Mouse (Mus musculus): ENCODE data around the gene Tuba4a. TPM values are rescaled to one million over a fixed set of nuclear protein-coding genes. Genes with fewer than 3 reads are reported as not detected.

Tuba4a gene
- polyA plus RNA-seq, 1 experiment: 97.4 TPM

GRCm38 (mm10) chr1:75222926-75223325 lies 3.3 kb upstream of the Tuba4a start:
- Histone ChIP-seq H3K36me3 (ENCODE audit: control insufficient read depth, insufficient read depth, low read length, poor library complexity, severe bottlenecking) (no peaks in the 10 kb centered on the region), H3K4me3 (ENCODE audit: low read depth, low read length) (no peak overlapping the region), H3K27me3 (ENCODE audit: control insufficient read depth, insufficient read depth, low read length, poor library complexity, severe bottlenecking) (no peaks in the 10 kb centered on the region), H3K9ac (ENCODE audit: low read depth, poor library complexity, severe bottlenecking) (no peak overlapping the region), H3K9me3 (replicated peaks; ENCODE audit: control insufficient read depth, insufficient read depth, low read length, poor library complexity, severe bottlenecking) (no peaks in the 10 kb centered on the region), H3K4me1 (ENCODE audit: control insufficient read depth, insufficient read depth, low read length) (peaks cover 13% of the 10 kb centered on the region), H3K27ac (ENCODE audit: insufficient read depth, low read length) (no peak overlapping the region)
- TF ChIP-seq CTCF (IDR thresholded peaks at IDR 0.05; ENCODE audit: low read depth, low read length) (no peak), EP300 (IDR thresholded peaks at IDR 0.05; ENCODE audit: insufficient read depth, low read depth, low read length) (no peak), POLR2A (IDR thresholded peaks at IDR 0.05; ENCODE audit: insufficient read depth, low read length) (no peak)

- peaks cover 6% of the 10 kb centered on the region for H3K36me3 ChIP-seq (ENCODE audit: control insufficient read depth, insufficient read depth, low read length, poor library complexity, severe bottlenecking)
- H3K27ac ChIP-seq (ENCODE audit: insufficient read depth, low read length): peak overlapping the region; percentile 78
- H3K9ac ChIP-seq (ENCODE audit: low read depth, poor library complexity, severe bottlenecking): no peak overlapping the region
- H3K27me3 ChIP-seq (ENCODE audit: control insufficient read depth, insufficient read depth, low read length, poor library complexity, severe bottlenecking): no peaks in the 10 kb centered on the region
- H3K4me1 ChIP-seq (ENCODE audit: control insufficient read depth, insufficient read depth, low read length): peaks cover 9% of the 10 kb centered on the region
- H3K9me3 ChIP-seq (replicated peaks; ENCODE audit: control insufficient read depth, insufficient read depth, low read length, poor library complexity, severe bottlenecking): no peaks in the 10 kb centered on the region
- no peak overlapping the region for H3K4me3 ChIP-seq (ENCODE audit: low read depth, low read length)
- TF ChIP-seq POLR2A (IDR thresholded peaks at IDR 0.05; ENCODE audit: insufficient read depth, low read length): no peak
Observed at GRCm38 (mm10) chr1:75221538-75221937, 1.9 kb upstream of the Tuba4a start.

GRCm38 (mm10) chr1:75219078-75219477 lies 587 bp downstream of the Tuba4a start:
- TF ChIP-seq CTCF (IDR thresholded peaks at IDR 0.05; ENCODE audit: low read depth, low read length) (no peak), POLR2A (IDR thresholded peaks at IDR 0.05; ENCODE audit: insufficient read depth, low read length) (peak; percentile 97), EP300 (IDR thresholded peaks at IDR 0.05; ENCODE audit: insufficient read depth, low read depth, low read length) (0 out of 2 replicates have a peak, but pooled peaks have one; percentile 27)
- Histone ChIP-seq H3K27me3 (ENCODE audit: control insufficient read depth, insufficient read depth, low read length, poor library complexity, severe bottlenecking) (no peaks in the 10 kb centered on the region), H3K9ac (ENCODE audit: low read depth, poor library complexity, severe bottlenecking) (peak overlapping the region; percentile 70), H3K27ac (ENCODE audit: insufficient read depth, low read length) (no peak overlapping the region), H3K4me3 (ENCODE audit: low read depth, low read length) (peak overlapping the region; percentile 90), H3K9me3 (replicated peaks; ENCODE audit: control insufficient read depth, insufficient read depth, low read length, poor library complexity, severe bottlenecking) (no peaks in the 10 kb centered on the region), H3K36me3 (ENCODE audit: control insufficient read depth, insufficient read depth, low read length, poor library complexity, severe bottlenecking) (peaks cover 30% of the 10 kb centered on the region), H3K4me1 (ENCODE audit: control insufficient read depth, insufficient read depth, low read length) (peaks cover 8% of the 10 kb centered on the region)

GRCm38 (mm10) chr1:75218227-75219001 lies 1.3 kb downstream of the Tuba4a start:
- TF ChIP-seq POLR2A (IDR thresholded peaks at IDR 0.05; ENCODE audit: insufficient read depth, low read length) (no peak), EP300 (IDR thresholded peaks at IDR 0.05; ENCODE audit: insufficient read depth, low read depth, low read length) (0 out of 2 replicates have a peak, but pooled peaks have one; percentile 4)
- no peak overlapping the region for H3K27ac ChIP-seq (ENCODE audit: insufficient read depth, low read length)
- H3K27me3 ChIP-seq (ENCODE audit: control insufficient read depth, insufficient read depth, low read length, poor library complexity, severe bottlenecking): no peaks in the 10 kb centered on the region

GRCm38 (mm10) chr1:75217893-75218226 lies 1.8 kb downstream of the Tuba4a start:
- Histone ChIP-seq H3K4me1 (ENCODE audit: control insufficient read depth, insufficient read depth, low read length) (peaks cover 7% of the 10 kb centered on the region), H3K27ac (ENCODE audit: insufficient read depth, low read length) (no peak overlapping the region), H3K9ac (ENCODE audit: low read depth, poor library complexity, severe bottlenecking) (peak overlapping the region; percentile 70), H3K27me3 (ENCODE audit: control insufficient read depth, insufficient read depth, low read length, poor library complexity, severe bottlenecking) (no peaks in the 10 kb centered on the region), H3K4me3 (ENCODE audit: low read depth, low read length) (peak overlapping the region; percentile 90), H3K36me3 (ENCODE audit: control insufficient read depth, insufficient read depth, low read length, poor library complexity, severe bottlenecking) (peaks cover 41% of the 10 kb centered on the region), H3K9me3 (replicated peaks; ENCODE audit: control insufficient read depth, insufficient read depth, low read length, poor library complexity, severe bottlenecking) (no peaks in the 10 kb centered on the region)
- no peak for TF ChIP-seq EP300 (IDR thresholded peaks at IDR 0.05; ENCODE audit: insufficient read depth, low read depth, low read length)
- no peak for TF ChIP-seq POLR2A (IDR thresholded peaks at IDR 0.05; ENCODE audit: insufficient read depth, low read length)
- no peak for TF ChIP-seq CTCF (IDR thresholded peaks at IDR 0.05; ENCODE audit: low read depth, low read length)

More at GRCm38 (mm10) chr1:75218227-75219001, 1.3 kb downstream of the Tuba4a start:
- H3K9ac ChIP-seq (ENCODE audit: low read depth, poor library complexity, severe bottlenecking): peak overlapping the region; percentile 70
- H3K9me3 ChIP-seq (replicated peaks; ENCODE audit: control insufficient read depth, insufficient read depth, low read length, poor library complexity, severe bottlenecking): no peaks in the 10 kb centered on the region
- H3K4me1 ChIP-seq (ENCODE audit: control insufficient read depth, insufficient read depth, low read length): peaks cover 5% of the 10 kb centered on the region
- H3K4me3 ChIP-seq (ENCODE audit: low read depth, low read length): peak overlapping the region; percentile 90
- H3K36me3 ChIP-seq (ENCODE audit: control insufficient read depth, insufficient read depth, low read length, poor library complexity, severe bottlenecking): peaks cover 35% of the 10 kb centered on the region

- no peak overlapping the region for H3K27ac ChIP-seq (ENCODE audit: insufficient read depth, low read length)
Observed at GRCm38 (mm10) chr1:75216797-75217585, 2.7 kb downstream of the Tuba4a start.

More at GRCm38 (mm10) chr1:75216797-75217585, 2.7 kb downstream of the Tuba4a start:
- Histone ChIP-seq H3K36me3 (ENCODE audit: control insufficient read depth, insufficient read depth, low read length, poor library complexity, severe bottlenecking) (peaks cover 42% of the 10 kb centered on the region), H3K4me3 (ENCODE audit: low read depth, low read length) (no peak overlapping the region), H3K9ac (ENCODE audit: low read depth, poor library complexity, severe bottlenecking) (no peak overlapping the region; the same call in 1 of the 2 replicates), H3K9me3 (replicated peaks; ENCODE audit: control insufficient read depth, insufficient read depth, low read length, poor library complexity, severe bottlenecking) (no peaks in the 10 kb centered on the region), H3K27me3 (ENCODE audit: control insufficient read depth, insufficient read depth, low read length, poor library complexity, severe bottlenecking) (no peaks in the 10 kb centered on the region), H3K4me1 (ENCODE audit: control insufficient read depth, insufficient read depth, low read length) (peaks cover 8% of the 10 kb centered on the region)
- no peak for TF ChIP-seq EP300 (IDR thresholded peaks at IDR 0.05; ENCODE audit: insufficient read depth, low read depth, low read length)
- no peak for TF ChIP-seq CTCF (IDR thresholded peaks at IDR 0.05; ENCODE audit: low read depth, low read length)
- TF ChIP-seq POLR2A (IDR thresholded peaks at IDR 0.05; ENCODE audit: insufficient read depth, low read length): no peak
